Comparison of ENCODE assay signal across 15 mouse cellular contexts in the genomic region with DNA sequence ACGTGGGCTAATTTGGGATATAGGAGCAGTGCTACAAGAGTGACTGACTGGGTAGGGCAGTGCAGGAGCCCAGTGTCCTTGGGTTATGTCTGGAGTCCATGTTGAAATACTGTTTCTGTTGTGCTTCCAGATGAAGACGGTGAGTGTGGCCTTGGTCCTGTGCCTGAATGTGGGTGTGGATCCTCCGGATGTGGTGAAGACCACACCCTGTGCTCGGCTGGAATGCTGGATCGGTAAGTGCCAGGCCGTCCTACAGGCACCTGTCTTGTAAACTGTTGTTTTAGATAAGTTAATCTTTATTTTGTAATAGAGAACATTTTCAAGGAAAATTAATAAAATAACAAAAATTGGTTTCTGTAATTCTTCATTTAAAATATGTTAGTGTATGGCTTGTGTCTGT. TPM values are rescaled to one million over a fixed set of nuclear protein-coding genes. Genes with fewer than 3 reads are reported as not detected.
A peak's percentile ranks its signal among the peaks of the same experiment; 100 is the strongest.
DNase-seq lines count a peak whose midpoint lies in the region; ATAC-seq and TF ChIP-seq lines count a peak whose summit lies in the region.
"Had no signal": no experiment of that assay in that cellular context is flagged by ENCODE, and none has a peak within 500 bp of the region (broad histone marks: within the 10 kb centered on the region; RNA-seq: fewer than 3 reads in every experiment).

No protein-coding gene starts in this region.

- no peak overlapping the region for H3K9ac ChIP-seq in forebrain, embryonic 14.5 days (ENCODE audit: low read length)
- H3K9ac ChIP-seq: intestine, embryonic 15.5 days; lung, embryonic 14.5 days; midbrain, embryonic 15.5 days; neural tube, embryonic 13.5 days had no signal

- H3K27me3 ChIP-seq in G1E (ENCODE audit: insufficient read depth, low read length) = no peaks in the 10 kb centered on the region
- no peaks in the 10 kb centered on the region for H3K27me3 ChIP-seq in forebrain, embryonic 14.5 days (replicated peaks; ENCODE audit: control insufficient read depth, insufficient read depth, low read length)
- H3K27me3 ChIP-seq in midbrain, embryonic 10.5 days (ENCODE audit: low read depth, poor library complexity, severe bottlenecking) = no peaks in the 10 kb centered on the region
- H3K27me3 ChIP-seq: intestine, embryonic 15.5 days; midbrain, embryonic 15.5 days; neural tube, embryonic 13.5 days had no signal

- TF ChIP-seq CTCF in G1E (IDR thresholded peaks at IDR 0.05; ENCODE audit: low read depth, low read length) = no peak

- H3K4me3 ChIP-seq in G1E (ENCODE audit: low read depth, low read length) = peak overlapping the region; percentile 58; the same call in 1 of the 2 replicates
- no peak overlapping the region for H3K4me3 ChIP-seq in forebrain, embryonic 14.5 days (ENCODE audit: low read depth, low read length)
- H3K4me3 ChIP-seq in midbrain, embryonic 10.5 days = no peak overlapping the region
- H3K4me3 ChIP-seq: erythroblast, embryonic 14.5 days; intestine, embryonic 15.5 days; midbrain, embryonic 15.5 days; neural tube, embryonic 13.5 days had no signal

- peaks cover 84% of the 10 kb centered on the region for H3K4me1 ChIP-seq in G1E (ENCODE audit: insufficient read depth, low read depth, low read length)
- H3K4me1 ChIP-seq in forebrain, embryonic 14.5 days (ENCODE audit: control insufficient read depth, insufficient read depth, low read length) = no peaks in the 10 kb centered on the region
- H3K4me1 ChIP-seq in midbrain, embryonic 10.5 days = no peaks in the 10 kb centered on the region
- H3K4me1 ChIP-seq: midbrain, embryonic 15.5 days had no signal

- DNase-seq in lung, adult 18-20 months = peak; percentile 53 to 71
- DNase-seq in lung, postnatal 14 days = no peak
- peak; percentile 77 for DNase-seq in G1E (ENCODE audit: low spot score)
- peak; percentile 69 for DNase-seq in lung, postnatal 36 days
- no peak for DNase-seq in forebrain, embryonic 14.5 days (ENCODE audit: low spot score)
- DNase-seq in midbrain, embryonic 10.5 days (ENCODE audit: low spot score) = no peak
- DNase-seq: adrenal gland, postnatal 14 days; kidney, postnatal 14 days; lung, embryonic 14.5 days; thymus, postnatal 14 days had no signal

- 95% methylated on average over 6 of the region's 6 CpGs for WGBS in forebrain, embryonic 14.5 days
- whole genome bisulfite sequencing in midbrain, embryonic 10.5 days = 94% methylated on average over 6 of the region's 6 CpGs

- H3K9me3 ChIP-seq in G1E (replicated peaks) = no peaks in the 10 kb centered on the region
- no peaks in the 10 kb centered on the region for H3K9me3 ChIP-seq in forebrain, embryonic 14.5 days (replicated peaks; ENCODE audit: control insufficient read depth, low read length)
- no peaks in the 10 kb centered on the region for H3K9me3 ChIP-seq in midbrain, embryonic 10.5 days (replicated peaks)
- H3K9me3 ChIP-seq: intestine, embryonic 15.5 days; midbrain, embryonic 15.5 days; neural tube, embryonic 13.5 days had no signal

- no peak overlapping the region for H3K4me2 ChIP-seq in forebrain, embryonic 14.5 days (ENCODE audit: low read length)
- H3K4me2 ChIP-seq: intestine, embryonic 15.5 days; lung, embryonic 14.5 days; midbrain, embryonic 15.5 days; neural tube, embryonic 13.5 days had no signal

- peak; percentile 73 for ATAC-seq in G1E (ENCODE audit: extremely low read depth, insufficient number of reproducible peaks, low FRiP score, poor library complexity, severe bottlenecking)
- peak; percentile 70 for ATAC-seq in erythroid progenitor cell, adult 5-6 weeks (replicated peaks; ENCODE audit: low FRiP score, poor library complexity, severe bottlenecking)
- ATAC-seq in forebrain, embryonic 14.5 days = no peak
- ATAC-seq: intestine, embryonic 15.5 days; midbrain, embryonic 15.5 days had no signal

- no peak overlapping the region for H3K27ac ChIP-seq in forebrain, embryonic 14.5 days (ENCODE audit: low read depth, low read length)
- no peak overlapping the region for H3K27ac ChIP-seq in midbrain, embryonic 10.5 days (replicated peaks)
- H3K27ac ChIP-seq: intestine, embryonic 15.5 days; midbrain, embryonic 15.5 days; neural tube, embryonic 13.5 days had no signal

- peaks cover 44% of the 10 kb centered on the region for H3K36me3 ChIP-seq in G1E (replicated peaks)
- H3K36me3 ChIP-seq in forebrain, embryonic 14.5 days (ENCODE audit: control insufficient read depth, insufficient read depth, low read length) = no peaks in the 10 kb centered on the region
- peaks cover 15% of the 10 kb centered on the region for H3K36me3 ChIP-seq in midbrain, embryonic 10.5 days
- H3K36me3 ChIP-seq: intestine, embryonic 15.5 days; midbrain, embryonic 15.5 days; neural tube, embryonic 13.5 days had no signal

RNA-seq across cellular contexts. Expression of a gene that starts 54.8 kb away (rescaled TPM):
- total RNA-seq in G1E (2014; fragmentation: Nextera tagmentation) (44.2 and 46.5 TPM in 2 replicates), G1E (2017) (16.8 and 17.9 TPM in 2 replicates)
- polyA plus RNA-seq in G1E (2012) = 51.9 and 57.9 TPM in 2 replicates
- 6.7 and 10.1 TPM in 2 replicates for total RNA-seq in erythroid progenitor cell, adult 5-6 weeks (2015; ENCODE audit: low replicate concordance)
- 10.1 and 11.2 TPM in 2 replicates for total RNA-seq in erythroid progenitor cell, adult 5-6 weeks (2017; ENCODE audit: low replicate concordance)
- polyA plus RNA-seq in forebrain, embryonic 14.5 days (2014; fragmentation: Nextera tagmentation; extraction: Ambion mirVana) = 7.0 and 9.3 TPM in 2 replicates
- 11.0 and 12.1 TPM in 2 replicates for polyA plus RNA-seq in midbrain, embryonic 10.5 days (2016; fragmentation: Nextera tagmentation; extraction: Ambion mirVana)

Comparison
In these comparisons a context has a peak if more than half of its experiments do, and no peak if none do; other contexts are left out.
1. DNase-seq: peak in lung, adult 18-20 months (2 of 2), G1E (single experiment) and lung, postnatal 36 days (single experiment); none in lung, postnatal 14 days (single experiment), forebrain, embryonic 14.5 days (single experiment) and midbrain, embryonic 10.5 days (single experiment).